8 mouse cellular contexts compared by ENCODE assay signal in genomic region chr4:83568145-83568544, GRCm38 (mm10). TPM values are rescaled to one million over a fixed set of nuclear protein-coding genes. Genes with fewer than 3 reads are reported as not detected.
DNase-seq lines count a peak whose midpoint lies in the region; ATAC-seq and TF ChIP-seq lines count a peak whose summit lies in the region.
"Not testable (repeated sequence)": the region's sequence is repeated elsewhere in the genome, so short reads cannot be mapped to it uniquely, and the experiment has no call there.

No protein-coding gene starts in this region.

- 6% methylated on average over 9 of the region's 9 CpGs for WGBS in embryonic facial prominence, embryonic 13.5 days
- 6% methylated on average over 9 of the region's 9 CpGs for WGBS in heart, embryonic 15.5 days
- WGBS in intestine, postnatal 0 days = 4% methylated on average over 9 of the region's 9 CpGs
- WGBS in limb, embryonic 14.5 days = 6% methylated on average over 9 of the region's 9 CpGs
- 5% methylated on average over 9 of the region's 9 CpGs for WGBS in small intestine, adult 2 months

- ATAC-seq in embryonic facial prominence, embryonic 13.5 days (ENCODE audit: insufficient number of reproducible peaks, insufficient read depth, low FRiP score, low TSS enrichment, low read depth); heart, embryonic 15.5 days (replicated peaks; ENCODE audit: insufficient number of reproducible peaks, insufficient read depth, low FRiP score, low read depth); intestine, postnatal 0 days; limb, embryonic 14.5 days (ENCODE audit: low FRiP score, low read depth): not testable (repeated sequence)

- not testable (repeated sequence) for H3K27me3 ChIP-seq in embryonic facial prominence, embryonic 13.5 days; heart, embryonic 15.5 days; intestine, postnatal 0 days (replicated peaks; ENCODE audit: control insufficient read depth, insufficient read depth, low read length); limb, embryonic 14.5 days (ENCODE audit: control insufficient read depth, insufficient read depth, low read length); small intestine, adult 2 months (ENCODE audit: control insufficient read depth, insufficient read depth, low read length)

- not testable (repeated sequence) for TF ChIP-seq POLR2A in limb, embryonic 14.5 days (IDR thresholded peaks at IDR 0.05; ENCODE audit: borderline replicate concordance, extremely low read depth, insufficient read depth, insufficient read length); small intestine, adult 2 months (IDR thresholded peaks at IDR 0.05; ENCODE audit: low read depth, low read length)

- not testable (repeated sequence) for H3K36me3 ChIP-seq in embryonic facial prominence, embryonic 13.5 days; heart, embryonic 15.5 days; intestine, postnatal 0 days (ENCODE audit: control insufficient read depth, insufficient read depth); limb, embryonic 14.5 days (ENCODE audit: control insufficient read depth, insufficient read depth, low read length); small intestine, adult 2 months (ENCODE audit: control insufficient read depth, insufficient read depth, low read length)

- DNase-seq in ZHBTc4 (ENCODE audit: low read depth, low spot score) = peak; percentile 61
- peak; percentile 3 for DNase-seq in limb, embryonic 14.5 days (ENCODE audit: low spot score)
- DNase-seq in lung, postnatal 36 days = peak; percentile 81
- peak; percentile 17 for DNase-seq in urinary bladder, postnatal 25 days (ENCODE audit: low spot score)

- H3K4me1 ChIP-seq in embryonic facial prominence, embryonic 13.5 days = peaks cover 11% of the 10 kb centered on the region
- H3K4me1 ChIP-seq in heart, embryonic 15.5 days (replicated peaks); intestine, postnatal 0 days (replicated peaks; ENCODE audit: control insufficient read depth, insufficient read depth, low read length); limb, embryonic 14.5 days (ENCODE audit: control insufficient read depth, insufficient read depth, low read length); small intestine, adult 2 months (ENCODE audit: control insufficient read depth, insufficient read depth, insufficient read length, low read length): not testable (repeated sequence)

- H3K9me3 ChIP-seq in embryonic facial prominence, embryonic 13.5 days; heart, embryonic 15.5 days (replicated peaks); intestine, postnatal 0 days (ENCODE audit: control insufficient read depth); limb, embryonic 14.5 days (ENCODE audit: control insufficient read depth, low read length): not testable (repeated sequence)

- H3K4me2 ChIP-seq in embryonic facial prominence, embryonic 13.5 days = peak overlapping the region; percentile 52
- H3K4me2 ChIP-seq in heart, embryonic 15.5 days = peak overlapping the region; percentile 55
- H3K4me2 ChIP-seq in intestine, postnatal 0 days (replicated peaks; ENCODE audit: low read depth) = peak overlapping the region; percentile 58
- H3K4me2 ChIP-seq in limb, embryonic 14.5 days (replicated peaks; ENCODE audit: low read depth, low read length, severe bottlenecking) = peak overlapping the region; percentile 31

- H3K4me3 ChIP-seq in embryonic facial prominence, embryonic 13.5 days = peak overlapping the region; percentile 17; the same call in 1 of the 2 replicates
- H3K4me3 ChIP-seq in heart, embryonic 15.5 days = peak overlapping the region; percentile 22
- not testable (repeated sequence) for H3K4me3 ChIP-seq in intestine, postnatal 0 days (ENCODE audit: low read depth, low read length); limb, embryonic 14.5 days (replicated peaks; ENCODE audit: low read length)
- H3K4me3 ChIP-seq in small intestine, adult 2 months (ENCODE audit: low read depth, low read length) = peak overlapping the region; percentile 16; the same call in 1 of the 2 replicates

- not testable (repeated sequence) for H3K9ac ChIP-seq in embryonic facial prominence, embryonic 13.5 days; heart, embryonic 15.5 days; intestine, postnatal 0 days (ENCODE audit: low read depth, low read length); limb, embryonic 14.5 days (ENCODE audit: low read depth, low read length, severe bottlenecking)

- not testable (repeated sequence) for TF ChIP-seq CTCF in intestine, postnatal 0 days (IDR thresholded peaks at IDR 0.05; ENCODE audit: low read depth); small intestine, adult 2 months (IDR thresholded peaks at IDR 0.05; ENCODE audit: extremely low read depth, insufficient read length, insufficient replicate concordance, low read depth, low read length)

- not testable (repeated sequence) for H3K27ac ChIP-seq in embryonic facial prominence, embryonic 13.5 days; heart, embryonic 15.5 days; intestine, postnatal 0 days (ENCODE audit: low read depth, low read length); limb, embryonic 14.5 days (replicated peaks; ENCODE audit: low read depth, low read length); small intestine, adult 2 months (ENCODE audit: insufficient read depth, low read depth, low read length)

RNA-seq across cellular contexts. Expression of gene Ccdc171, which starts 42.8 kb away (rescaled TPM):
- 6.4 and 7.7 TPM in 2 replicates for polyA plus RNA-seq in embryonic facial prominence, embryonic 13.5 days (2015; fragmentation: Nextera tagmentation; extraction: Ambion mirVana)
- 3.3 and 3.6 TPM in 2 replicates for polyA plus RNA-seq in heart, embryonic 15.5 days (2015; fragmentation: Nextera tagmentation; extraction: Ambion mirVana)
- 0.69 and 1.2 TPM in 2 replicates for polyA plus RNA-seq in intestine, postnatal 0 days (2015; fragmentation: Nextera tagmentation; extraction: Ambion mirVana)
- polyA plus RNA-seq in limb, embryonic 14.5 days (2012; rRNA removed) = 3.6 and 5.0 TPM in 2 replicates
- polyA plus RNA-seq in limb, embryonic 14.5 days (2014; fragmentation: Nextera tagmentation; extraction: Ambion mirVana) = 4.1 and 5.0 TPM in 2 replicates
- 0.22 and 0.27 TPM in 2 replicates for polyA plus RNA-seq in small intestine, adult 2 months (2012; rRNA removed)

Comparison
In these comparisons a context has a peak if more than half of its experiments do, and no peak if none do; other contexts are left out.
1. DNase-seq: peak in every context shown above with its lines; median percentile 81 in lung, postnatal 36 days; 61 in ZHBTc4; 17 in urinary bladder, postnatal 25 days; 3 in limb, embryonic 14.5 days.